Mouse (Mus musculus) stomach, embryonic 14.5 days (tissue): Measurements from ENCODE around the gene Polr2l. TPM values are rescaled to one million over a fixed set of nuclear protein-coding genes. Genes with fewer than 3 reads are reported as not detected.

Experiments
- ATAC-seq: fragments of 200-750 bp; cut with Nextera tagmentation; 2 replicates; pipeline ENCODE4 v1.8.0; 2017; ENCODE audit warnings: low read depth, moderate TSS enrichment; ENCODE audit not compliant: insufficient number of reproducible peaks, insufficient read depth, low FRiP score
- H3K27ac ChIP-seq: fragments of 300-500 bp; sonication (generic); 2 replicates; pipeline ENCODE4 v1.5.1; 2014; ENCODE audit warnings: mild to moderate bottlenecking, low read length, moderate library complexity, mixed read lengths
- H3K27me3 ChIP-seq: fragments of 300-500 bp; sonication (generic); 2 replicates; pipeline ENCODE4 v1.6.1; 2014; ENCODE audit warnings: low read length, control low read depth, mixed read lengths; ENCODE audit not compliant: control insufficient read depth, insufficient read depth
- H3K36me3 ChIP-seq: fragments of 300-500 bp; sonication (generic); 2 replicates; pipeline ENCODE4 v1.6.1; 2014; ENCODE audit warnings: mild to moderate bottlenecking, control low read depth, low read length, moderate library complexity, mixed read lengths; ENCODE audit not compliant: control insufficient read depth, insufficient read depth
- H3K4me1 ChIP-seq: fragments of 300-500 bp; sonication (generic); 2 replicates; pipeline ENCODE4 v1.6.1; 2014; ENCODE audit warnings: low read length, control low read depth, mixed read lengths; ENCODE audit not compliant: control insufficient read depth, insufficient read depth
- H3K4me2 ChIP-seq: fragments of 300-500 bp; sonication (generic); replicated peaks from 2 replicates; pipeline ENCODE4 v1.6.1; 2014; ENCODE audit warnings: low read depth, low read length, control low read depth
- H3K4me3 ChIP-seq: fragments of 300-500 bp; sonication (generic); 2 replicates; pipeline ENCODE4 v1.5.1; 2014; ENCODE audit warnings: low read depth, low read length, control low read depth
- H3K9ac ChIP-seq: fragments of 300-500 bp; sonication (generic); replicated peaks from 2 replicates; pipeline ENCODE4 v1.6.1; 2014; ENCODE audit warnings: low read depth, mild to moderate bottlenecking, control low read depth, low read length, moderate library complexity, mixed read lengths
- H3K9me3 ChIP-seq: fragments of 300-500 bp; sonication (generic); 2 replicates; pipeline ENCODE4 v1.6.1; 2016; ENCODE audit warnings: low read depth, low read length, control low read depth; ENCODE audit not compliant: control insufficient read depth
- WGBS: fragments of 180-500 bp; shearing (Covaris S2); extraction: QIAGEN DNeasy Blood & Tissue Kit; methylation state at CpG from one replicate; pipeline ENCODE4 v1.1.7; 2014; 5-methylcytosine and 5-hydroxymethylcytosine counted together
- polyA plus RNA-seq: library from polyadenylated mRNA; unstranded; fragments of >200 nt; fragmentation: Nextera tagmentation; extraction: Ambion mirVana; gene quantifications from 2 replicates; pipeline ENCODE4 v1.2.1, GENCODE M21; 2014

Gene Polr2l
- polyA plus RNA-seq, 1 experiment from 2014 or later: 72.3 TPM

- 88% methylated on average over 5 of the region's 5 CpGs for WGBS
- no peak overlapping the region for H3K4me3 ChIP-seq
- H3K4me1 ChIP-seq: no peaks in the 10 kb centered on the region
- ATAC-seq: no peak
- no peaks in the 10 kb centered on the region; the same call in 1 of the 2 replicates for H3K36me3 ChIP-seq
- H3K27me3 ChIP-seq: no peaks in the 10 kb centered on the region
- H3K4me2 ChIP-seq: no peak overlapping the region
- no peaks in the 10 kb centered on the region for H3K9me3 ChIP-seq
- no peak overlapping the region for H3K9ac ChIP-seq
- no peak overlapping the region for H3K27ac ChIP-seq
These were observed 35.3 kb upstream of the Polr2l start for GRCm38 (mm10) chr7:141510196-141510595.

GRCm38 (mm10) chr7:141508160-141508559 is 33.2 kb upstream of the Polr2l start:
- 0 out of 2 replicates have a peak, but pooled peaks have one; percentile 37 for ATAC-seq

GRCm38 (mm10) chr7:141506278-141506677 is 31.3 kb upstream of the Polr2l start:
- Histone ChIP-seq H3K4me2 (no peak overlapping the region), H3K4me3 (no peak overlapping the region), H3K27me3 (no peaks in the 10 kb centered on the region), H3K9ac (no peak overlapping the region), H3K9me3 (no peaks in the 10 kb centered on the region), H3K4me1 (no peaks in the 10 kb centered on the region), H3K27ac (no peak overlapping the region), H3K36me3 (no peaks in the 10 kb centered on the region; the same call in 1 of the 2 replicates)
- ATAC-seq: no peak
- 69% methylated on average over 2 of the region's 2 CpGs for WGBS

More at GRCm38 (mm10) chr7:141508160-141508559, 33.2 kb upstream of the Polr2l start:
- Histone ChIP-seq H3K27ac (no peak overlapping the region), H3K9me3 (no peaks in the 10 kb centered on the region), H3K4me1 (no peaks in the 10 kb centered on the region), H3K4me3 (no peak overlapping the region), H3K9ac (no peak overlapping the region), H3K27me3 (no peaks in the 10 kb centered on the region), H3K4me2 (no peak overlapping the region), H3K36me3 (no peaks in the 10 kb centered on the region; the same call in 1 of the 2 replicates)

- H3K27ac ChIP-seq: no peak overlapping the region
- no peaks in the 10 kb centered on the region for H3K27me3 ChIP-seq
- peaks cover 4% of the 10 kb centered on the region; the same call in 1 of the 2 replicates for H3K36me3 ChIP-seq
- no peak overlapping the region for H3K4me3 ChIP-seq
- no peak overlapping the region for H3K9ac ChIP-seq
- WGBS: 90% methylated on average over 5 of the region's 5 CpGs
- H3K9me3 ChIP-seq: no peaks in the 10 kb centered on the region
- no peak overlapping the region for H3K4me2 ChIP-seq
- ATAC-seq: no peak
- H3K4me1 ChIP-seq: no peaks in the 10 kb centered on the region
These were observed 27.6 kb upstream of the Polr2l start for GRCm38 (mm10) chr7:141502556-141502905.

GRCm38 (mm10) chr7:141501820-141502555 is 27.1 kb upstream of the Polr2l start:
- Histone ChIP-seq H3K27ac (no peak overlapping the region), H3K4me2 (no peak overlapping the region), H3K36me3 (peaks cover 4% of the 10 kb centered on the region; the same call in 1 of the 2 replicates), H3K9ac (no peak overlapping the region), H3K27me3 (no peaks in the 10 kb centered on the region), H3K4me3 (no peak overlapping the region), H3K9me3 (no peaks in the 10 kb centered on the region), H3K4me1 (no peaks in the 10 kb centered on the region)
- WGBS: 88% methylated on average over 7 of the region's 7 CpGs
- no peak for ATAC-seq

- H3K36me3 ChIP-seq: peaks cover 11% of the 10 kb centered on the region
- no peak overlapping the region for H3K4me2 ChIP-seq
- H3K9me3 ChIP-seq: no peaks in the 10 kb centered on the region
- H3K27ac ChIP-seq: no peak overlapping the region
- H3K27me3 ChIP-seq: no peaks in the 10 kb centered on the region
- H3K4me1 ChIP-seq: no peaks in the 10 kb centered on the region
- ATAC-seq: no peak
- 86% methylated on average over 3 of the region's 3 CpGs for WGBS
- H3K9ac ChIP-seq: no peak overlapping the region
- no peak overlapping the region for H3K4me3 ChIP-seq
These were observed 22.7 kb upstream of the Polr2l start for GRCm38 (mm10) chr7:141497600-141497999.

GRCm38 (mm10) chr7:141495940-141496339 is 21.0 kb upstream of the Polr2l start:
- no peak for ATAC-seq
- Histone ChIP-seq H3K27me3 (no peaks in the 10 kb centered on the region), H3K9ac (no peak overlapping the region), H3K4me1 (no peaks in the 10 kb centered on the region), H3K36me3 (peaks cover 18% of the 10 kb centered on the region), H3K4me2 (no peak overlapping the region), H3K9me3 (no peaks in the 10 kb centered on the region), H3K4me3 (no peak overlapping the region), H3K27ac (no peak overlapping the region)
- 80% methylated on average over 4 of the region's 4 CpGs for whole genome bisulfite sequencing

- no peaks in the 10 kb centered on the region for H3K27me3 ChIP-seq
- peaks cover 21% of the 10 kb centered on the region for H3K36me3 ChIP-seq
- H3K4me1 ChIP-seq: no peaks in the 10 kb centered on the region
- no peak for ATAC-seq
- H3K27ac ChIP-seq: no peak overlapping the region
- no peak overlapping the region for H3K4me2 ChIP-seq
- H3K9me3 ChIP-seq: no peaks in the 10 kb centered on the region
- H3K9ac ChIP-seq: no peak overlapping the region
- H3K4me3 ChIP-seq: no peak overlapping the region
- WGBS: 84% methylated on average over 2 of the region's 2 CpGs
These were observed 20.4 kb upstream of the Polr2l start for GRCm38 (mm10) chr7:141495379-141495778.

- 83% methylated on average over 1 of the region's 1 CpGs for WGBS
- no peak overlapping the region for H3K27ac ChIP-seq
- H3K4me1 ChIP-seq: no peaks in the 10 kb centered on the region
- no peak for ATAC-seq
- H3K27me3 ChIP-seq: no peaks in the 10 kb centered on the region
- no peaks in the 10 kb centered on the region for H3K9me3 ChIP-seq
- no peak overlapping the region for H3K4me3 ChIP-seq
- H3K4me2 ChIP-seq: no peak overlapping the region
- no peak overlapping the region for H3K9ac ChIP-seq
- H3K36me3 ChIP-seq: peaks cover 18% of the 10 kb centered on the region
These were observed 18.8 kb upstream of the Polr2l start for GRCm38 (mm10) chr7:141493729-141494128.
